8 mouse cellular contexts compared by ENCODE assay signal in genomic region chr5:113908592-113909441, GRCm38 (mm10). TPM values are rescaled to one million over a fixed set of nuclear protein-coding genes. Genes with fewer than 3 reads are reported as not detected.
DNase-seq lines count a peak whose midpoint lies in the region; ATAC-seq lines count a peak whose summit lies in the region.

TSS of gene Coro1c (minus strand) at chr5:113908758.

- peak; percentile 79 for ATAC-seq in heart, embryonic 13.5 days (ENCODE audit: extremely low read depth, insufficient number of reproducible peaks, low FRiP score, low TSS enrichment)
- ATAC-seq in liver, embryonic 12.5 days: peak; percentile 81
- ATAC-seq in stomach, embryonic 15.5 days (ENCODE audit: insufficient read depth, low FRiP score, low read depth): peak; percentile 87

- H3K4me1 ChIP-seq in brown adipose tissue, adult 24 weeks (ENCODE audit: control insufficient read depth, insufficient read depth, insufficient read length, low read length): no peaks in the 10 kb centered on the region
- peaks cover 53% of the 10 kb centered on the region for H3K4me1 ChIP-seq in heart, embryonic 13.5 days
- peaks cover 64% of the 10 kb centered on the region for H3K4me1 ChIP-seq in liver, embryonic 12.5 days
- H3K4me1 ChIP-seq in stomach, embryonic 15.5 days: peaks cover 20% of the 10 kb centered on the region

- H3K4me2 ChIP-seq in heart, embryonic 13.5 days: peak within 1 kb of the TSS; percentile 88
- H3K4me2 ChIP-seq in liver, embryonic 12.5 days: peak within 1 kb of the TSS; percentile 100
- peak within 1 kb of the TSS; percentile 81 for H3K4me2 ChIP-seq in stomach, embryonic 15.5 days

- DNase-seq in CD4-positive, CD25-positive, alpha-beta regulatory T cell, adult 2 months (ENCODE audit: low read depth, low spot score): peak; percentile 99
- DNase-seq in fat pad, adult 2 months (ENCODE audit: extremely low read depth, low read depth, low spot score): peak; percentile 39
- DNase-seq in kidney, postnatal 10 days: peak; percentile 100
- peak; percentile 99 to 100 for DNase-seq in natural killer cell, adult 2 months (ENCODE audit: low spot score in 2 of 2)

- peak within 1 kb of the TSS; percentile 81 for H3K27ac ChIP-seq in brown adipose tissue, adult 24 weeks (replicated peaks; ENCODE audit: low read depth, low read length)
- H3K27ac ChIP-seq in heart, embryonic 13.5 days (replicated peaks): peak within 1 kb of the TSS; percentile 99
- peak within 1 kb of the TSS; percentile 98 for H3K27ac ChIP-seq in liver, embryonic 12.5 days
- peak within 1 kb of the TSS; percentile 97 for H3K27ac ChIP-seq in stomach, embryonic 15.5 days

- H3K9ac ChIP-seq in heart, embryonic 13.5 days: peak within 1 kb of the TSS; percentile 99
- H3K9ac ChIP-seq in liver, embryonic 12.5 days: peak within 1 kb of the TSS; percentile 98
- peak within 1 kb of the TSS; percentile 91 for H3K9ac ChIP-seq in stomach, embryonic 15.5 days

- H3K9me3 ChIP-seq in heart, embryonic 13.5 days: no peaks in the 10 kb centered on the region
- H3K9me3 ChIP-seq in liver, embryonic 12.5 days (replicated peaks): no peaks in the 10 kb centered on the region
- H3K9me3 ChIP-seq in stomach, embryonic 15.5 days: no peaks in the 10 kb centered on the region

- no peaks in the 10 kb centered on the region for H3K27me3 ChIP-seq in heart, embryonic 13.5 days (replicated peaks)
- no peaks in the 10 kb centered on the region for H3K27me3 ChIP-seq in liver, embryonic 12.5 days (replicated peaks)
- H3K27me3 ChIP-seq in stomach, embryonic 15.5 days (replicated peaks): no peaks in the 10 kb centered on the region

- H3K36me3 ChIP-seq in heart, embryonic 13.5 days: no peaks in the 10 kb centered on the region
- H3K36me3 ChIP-seq in liver, embryonic 12.5 days: no peaks in the 10 kb centered on the region; the same call in 1 of the 2 replicates
- H3K36me3 ChIP-seq in stomach, embryonic 15.5 days: no peaks in the 10 kb centered on the region

- H3K4me3 ChIP-seq in brown adipose tissue, adult 24 weeks (ENCODE audit: insufficient read depth, low read depth, low read length): peak within 1 kb of the TSS; percentile 79
- H3K4me3 ChIP-seq in heart, embryonic 13.5 days: peak within 1 kb of the TSS; percentile 100
- peak within 1 kb of the TSS; percentile 93 for H3K4me3 ChIP-seq in liver, embryonic 12.5 days
- H3K4me3 ChIP-seq in stomach, embryonic 15.5 days (replicated peaks): peak within 1 kb of the TSS; percentile 98

- WGBS in heart, embryonic 13.5 days: under 1% methylated on average over 68 of the region's 68 CpGs
- WGBS in liver, embryonic 12.5 days (ENCODE audit: insufficient replicate concordance): under 1% methylated on average over 67 of the region's 68 CpGs
- WGBS in stomach, embryonic 15.5 days: under 1% methylated on average over 63 of the region's 68 CpGs

RNA-seq across cellular contexts. Expression of gene Coro1c, which starts in this region (rescaled TPM):
- polyA plus RNA-seq in brown adipose tissue, adult 24 weeks (2012; ENCODE audit: insufficient read depth, insufficient read length, missing spikeins): 12.6 and 19.9 TPM in 2 replicates
- polyA plus RNA-seq in heart, embryonic 13.5 days (2015; fragmentation: Nextera tagmentation; extraction: Ambion mirVana): 95.4 and 99.4 TPM in 2 replicates
- polyA plus RNA-seq in liver, embryonic 12.5 days (2016; fragmentation: Nextera tagmentation; extraction: Ambion mirVana): 78.7 and 78.8 TPM in 2 replicates
- polyA plus RNA-seq in stomach, embryonic 15.5 days (2015; fragmentation: Nextera tagmentation; extraction: Ambion mirVana): 129 and 144 TPM in 2 replicates

Comparison
In these comparisons a context has a peak if more than half of its experiments do, and no peak if none do; other contexts are left out.
1. Peak in every context shown above with its lines: DNase-seq, ATAC-seq, H3K4me3 ChIP-seq and H3K27ac ChIP-seq.
2. DNase-seq: peak in every context shown above with its lines; median percentile 100 in kidney, postnatal 10 days; 100 in natural killer cell, adult 2 months; 99 in CD4-positive, CD25-positive, alpha-beta regulatory T cell, adult 2 months; 39 in fat pad, adult 2 months.